In genomic region chr2:167691410-167691809, GRCm38 (mm10) we compare ENCODE assay signal across 11 mouse cellular contexts. TPM values are rescaled to one million over a fixed set of nuclear protein-coding genes. Genes with fewer than 3 reads are reported as not detected.
DNase-seq lines count a peak whose midpoint lies in the region; ATAC-seq and TF ChIP-seq lines count a peak whose summit lies in the region.
"Had no signal": no experiment of that assay in that cellular context is flagged by ENCODE, and none has a peak within 500 bp of the region (broad histone marks: within the 10 kb centered on the region; RNA-seq: fewer than 3 reads in every experiment).

No protein-coding gene starts in this region.

- WGBS in kidney, embryonic 16.5 days: 84% methylated on average over 6 of the region's 6 CpGs
- WGBS in liver, embryonic 13.5 days (ENCODE audit: insufficient replicate concordance): 85% methylated on average over 6 of the region's 6 CpGs

- H3K79me2 ChIP-seq in MEL (ENCODE audit: control insufficient read depth, insufficient read depth, low read length, poor library complexity): peaks cover 30% of the 10 kb centered on the region

- H3K36me3 ChIP-seq in kidney, embryonic 16.5 days (ENCODE audit: insufficient read depth, low read length): no peaks in the 10 kb centered on the region
- H3K36me3 ChIP-seq in MEL (ENCODE audit: control insufficient read depth in 1 of 2, insufficient read depth in 2 of 2, low read length in 2 of 2): peaks cover 2 to 19% of the 10 kb centered on the region in 2 experiments; a peak in 3 of 4 replicates
- no peaks in the 10 kb centered on the region for H3K36me3 ChIP-seq in liver, embryonic 13.5 days
- H3K36me3 ChIP-seq: neural tube, embryonic 13.5 days had no signal

- no peaks in the 10 kb centered on the region for H3K27me3 ChIP-seq in kidney, embryonic 16.5 days (ENCODE audit: insufficient read depth, low read length)
- H3K27me3 ChIP-seq in MEL (ENCODE audit: control insufficient read depth in 1 of 2, insufficient read depth in 2 of 2, low read length in 2 of 2): no peaks in the 10 kb centered on the region
- H3K27me3 ChIP-seq in liver, embryonic 13.5 days: peaks cover 48% of the 10 kb centered on the region

- no peak overlapping the region for H3K27ac ChIP-seq in kidney, embryonic 16.5 days (ENCODE audit: low read length)
- no peak overlapping the region for H3K27ac ChIP-seq in MEL (ENCODE audit: control insufficient read depth, low read depth, low read length)
- H3K27ac ChIP-seq in liver, embryonic 13.5 days: no peak overlapping the region
- H3K27ac ChIP-seq: neural tube, embryonic 13.5 days had no signal

- no peak for ATAC-seq in kidney, embryonic 16.5 days (ENCODE audit: low FRiP score, low TSS enrichment)
- no peak for ATAC-seq in liver, embryonic 13.5 days (ENCODE audit: low read depth)

- H3K4me2 ChIP-seq in kidney, embryonic 16.5 days (replicated peaks; ENCODE audit: low read depth, low read length): peak overlapping the region; percentile 94
- H3K4me2 ChIP-seq in liver, embryonic 13.5 days: peak overlapping the region; percentile 92

- no peak for TF ChIP-seq RAD21 in MEL (IDR thresholded peaks at IDR 0.05; ENCODE audit: low read depth, low read length)

- no peak for TF ChIP-seq EP300 in MEL (IDR thresholded peaks at IDR 0.05; ENCODE audit: low read depth in 1 of 2, low read length in 2 of 2)

- DNase-seq in adrenal gland, adult 2 months: peak; percentile 53
- no peak for DNase-seq in adrenal gland, adult 18-20 months (ENCODE audit: low spot score in 2 of 2)
- DNase-seq in kidney, adult 8-10 months: no peak
- DNase-seq in MEL (ENCODE audit: low read depth, low spot score): no peak
- DNase-seq in liver, embryonic 13.5 days: no peak
- no peak for DNase-seq in cerebellum, postnatal 25 days
- DNase-seq in thymus, adult 18-20 months: no peak
- DNase-seq: spleen, adult 18-20 months had no signal

- H3K4me3 ChIP-seq in kidney, embryonic 16.5 days (ENCODE audit: low read length): no peak overlapping the region; the same call in 1 of the 2 replicates
- peak overlapping the region; percentile 73 to 96; a peak in 3 of 4 replicates for H3K4me3 ChIP-seq in MEL (ENCODE audit: control insufficient read depth in 1 of 2, insufficient read depth in 1 of 2, low read depth in 2 of 2, low read length in 2 of 2)
- peak overlapping the region; percentile 73 for H3K4me3 ChIP-seq in liver, embryonic 13.5 days (replicated peaks)

- H3K4me1 ChIP-seq in kidney, embryonic 16.5 days (ENCODE audit: insufficient read depth, low read length): peaks cover 23% of the 10 kb centered on the region
- peaks cover 11 to 27% of the 10 kb centered on the region in 2 experiments for H3K4me1 ChIP-seq in MEL (ENCODE audit: control insufficient read depth in 1 of 2, insufficient read depth in 2 of 2, low read length in 2 of 2)
- H3K4me1 ChIP-seq in liver, embryonic 13.5 days (replicated peaks): peaks cover 53% of the 10 kb centered on the region

- TF ChIP-seq CTCF in MEL (IDR thresholded peaks at IDR 0.05 in 2 of 3, conservative IDR thresholded peaks at IDR 0.05 in 1 of 3; ENCODE audit: control insufficient read depth in 1 of 3, insufficient read depth in 1 of 3, low read depth in 2 of 3, low read length in 3 of 3, poor library complexity in 1 of 3, severe bottlenecking in 1 of 3): no peak

- TF ChIP-seq POLR2A in MEL (IDR thresholded peaks at IDR 0.05; ENCODE audit: control insufficient read depth in 1 of 2, insufficient read depth in 1 of 2, low read depth in 1 of 2, low read length in 2 of 2, poor library complexity in 1 of 2): no peak

- no peak overlapping the region for H3K9ac ChIP-seq in kidney, embryonic 16.5 days (replicated peaks; ENCODE audit: low read length)
- H3K9ac ChIP-seq in MEL (ENCODE audit: control insufficient read depth, low read depth, low read length, poor library complexity, severe bottlenecking): peak overlapping the region; percentile 82
- 0 out of 2 replicates have a peak overlapping the region, but pooled peaks have one; percentile 23 for H3K9ac ChIP-seq in liver, embryonic 13.5 days
- H3K9ac ChIP-seq: neural tube, embryonic 13.5 days had no signal

- H3K9me3 ChIP-seq in kidney, embryonic 16.5 days (ENCODE audit: low read length): peaks cover 5% of the 10 kb centered on the region; the same call in 1 of the 2 replicates
- no peaks in the 10 kb centered on the region for H3K9me3 ChIP-seq in MEL (replicated peaks; ENCODE audit: insufficient read depth, low read length)
- no peaks in the 10 kb centered on the region for H3K9me3 ChIP-seq in liver, embryonic 13.5 days (replicated peaks)

TF ChIP-seq in MEL, 35 proteins besides CTCF, POLR2A, EP300 and RAD21:
- no peak for TF ChIP-seq SIN3A (IDR thresholded peaks at IDR 0.05; ENCODE audit: low read length)
- TF ChIP-seq USF1 (IDR thresholded peaks at IDR 0.05; ENCODE audit: low read depth, low read length): no peak
- no peak for TF ChIP-seq KAT2A (conservative IDR thresholded peaks at IDR 0.05; ENCODE audit: low read depth, low read length)
- TF ChIP-seq ZC3H11A (IDR thresholded peaks at IDR 0.05; ENCODE audit: low read depth, low read length): no peak
- no peak for TF ChIP-seq UBTF (IDR thresholded peaks at IDR 0.05; ENCODE audit: borderline replicate concordance, insufficient read depth, low read depth, low read length)
- no peak for TF ChIP-seq USF2 (IDR thresholded peaks at IDR 0.05; ENCODE audit: borderline replicate concordance in 1 of 2, insufficient read depth in 1 of 2, low read depth in 1 of 2, low read length in 2 of 2)

RNA-seq across cellular contexts. Expression of gene Tmem189, which starts 1.8 kb away (rescaled TPM):
- total RNA-seq in adrenal gland, adult 2 months (2021): 10 to 100 TPM; 29.9 to 30.1 TPM
- polyA plus RNA-seq in adrenal gland, adult 2 months (2012; rRNA removed): 72.0 and 77.3 TPM in 2 replicates
- total RNA-seq in adrenal gland, adult 18-20 months (2021): 10 to 100 TPM; 21.4 to 26.6 TPM
- polyA plus RNA-seq in kidney, embryonic 16.5 days (2015; fragmentation: Nextera tagmentation; extraction: Ambion mirVana): 54.9 and 58.8 TPM in 2 replicates
- total RNA-seq in MEL (2012; rRNA removed): 18.2 and 21.7 TPM in 2 replicates
- polyA plus RNA-seq in MEL (2012; ENCODE audit: insufficient read depth in 1 of 2, insufficient read length in 2 of 2, low read depth in 1 of 2, low replicate concordance in 2 of 2, missing spikeins in 1 of 2): 10 to 100 TPM in 1 of 2 experiments, not detected in 1; 46.5 TPM
- polyA plus RNA-seq in liver, embryonic 13.5 days (2015; fragmentation: Nextera tagmentation; extraction: Ambion mirVana): 16.1 and 17.1 TPM in 2 replicates

RNA-seq across cellular contexts. Expression of gene Cebpb, which starts 2.7 kb away (rescaled TPM):
- 100 to 1,000 TPM; 366 to 466 TPM for total RNA-seq in adrenal gland, adult 2 months (2021)
- 3,420 and 4,353 TPM in 2 replicates for polyA plus RNA-seq in adrenal gland, adult 2 months (2012; rRNA removed)
- total RNA-seq in adrenal gland, adult 18-20 months (2021): 100 to 1,000 TPM; 433 to 502 TPM
- 0.34 and 0.45 TPM in 2 replicates for polyA plus RNA-seq in kidney, embryonic 16.5 days (2015; fragmentation: Nextera tagmentation; extraction: Ambion mirVana)
- total RNA-seq in MEL (2012; rRNA removed): 9.9 and 20.8 TPM in 2 replicates
- 10 to 100 TPM in 1 of 2 experiments, not detected in 1; 10.7 TPM for polyA plus RNA-seq in MEL (2012; ENCODE audit: insufficient read depth in 1 of 2, insufficient read length in 2 of 2, low read depth in 1 of 2, low replicate concordance in 2 of 2, missing spikeins in 1 of 2)
- 6.3 and 7.4 TPM in 2 replicates for polyA plus RNA-seq in liver, embryonic 13.5 days (2015; fragmentation: Nextera tagmentation; extraction: Ambion mirVana)

RNA-seq across cellular contexts. Expression of gene Gm20431, which starts 30.1 kb away (rescaled TPM):
- 10 to 100 TPM; 20.0 to 21.0 TPM for total RNA-seq in adrenal gland, adult 2 months (2021)
- 31.2 and 38.6 TPM in 2 replicates for polyA plus RNA-seq in adrenal gland, adult 2 months (2012; rRNA removed)
- 10 to 100 TPM; 11.6 to 15.2 TPM for total RNA-seq in adrenal gland, adult 18-20 months (2021)
- 1.3 and 6.1 TPM in 2 replicates for polyA plus RNA-seq in kidney, embryonic 16.5 days (2015; fragmentation: Nextera tagmentation; extraction: Ambion mirVana)
- 5.2 and 8.1 TPM in 2 replicates for total RNA-seq in MEL (2012; rRNA removed)
- 1 to 10 TPM in 1 of 2 experiments, not detected in 1; 5.9 TPM for polyA plus RNA-seq in MEL (2012; ENCODE audit: insufficient read depth in 1 of 2, insufficient read length in 2 of 2, low read depth in 1 of 2, low replicate concordance in 2 of 2, missing spikeins in 1 of 2)
- polyA plus RNA-seq in liver, embryonic 13.5 days (2015; fragmentation: Nextera tagmentation; extraction: Ambion mirVana): 2.9 TPM in 1 of 2 replicates, not detected in the other
- total RNA-seq: hematopoietic stem cell, adult 5-6 weeks had no signal

RNA-seq across cellular contexts. Expression of gene Ube2v1, which starts 59.5 kb away (rescaled TPM):
- total RNA-seq in adrenal gland, adult 2 months (2021): 100 to 1,000 TPM; 191 to 208 TPM
- polyA plus RNA-seq in adrenal gland, adult 2 months (2012; rRNA removed): 94.4 and 133 TPM in 2 replicates
- 100 to 1,000 TPM; 184 to 195 TPM for total RNA-seq in adrenal gland, adult 18-20 months (2021)
- polyA plus RNA-seq in kidney, embryonic 16.5 days (2015; fragmentation: Nextera tagmentation; extraction: Ambion mirVana): 319 and 338 TPM in 2 replicates
- 156 and 164 TPM in 2 replicates for total RNA-seq in MEL (2012; rRNA removed)
- 100 to 1,000 TPM in 1 of 2 experiments, not detected in 1; 343 TPM for polyA plus RNA-seq in MEL (2012; ENCODE audit: insufficient read depth in 1 of 2, insufficient read length in 2 of 2, low read depth in 1 of 2, low replicate concordance in 2 of 2, missing spikeins in 1 of 2)
- polyA plus RNA-seq in liver, embryonic 13.5 days (2015; fragmentation: Nextera tagmentation; extraction: Ambion mirVana): 205 and 229 TPM in 2 replicates

Comparison
In these comparisons a context has a peak if more than half of its experiments do, and no peak if none do; other contexts are left out.
1. RNA of gene Cebpb, which starts 2.7 kb away (polyA plus RNA-seq): 3,420 to 4,353 TPM in adrenal gland, adult 2 months; 10.7 TPM in MEL, 6.3 to 7.4 TPM in liver, embryonic 13.5 days and 0.34 to 0.45 TPM in kidney, embryonic 16.5 days; every median in the first group is over 100 times any median in the second.